Mouse (Mus musculus) olfactory bulb, adult 2 months (tissue): ENCODE results near the gene Nprl3. TPM values are rescaled to one million over a fixed set of nuclear protein-coding genes. Genes with fewer than 3 reads are reported as not detected.

ENCODE experiments used
- H3K27ac ChIP-seq: fragments of 200-500 bp; 2 replicates; pipeline ENCODE4 v1.5.1; 2012; ENCODE audit warnings: low read depth, low read length; ENCODE audit not compliant: insufficient read depth
- H3K4me1 ChIP-seq: fragments of 200-500 bp; 2 replicates; pipeline ENCODE4 v1.6.1; 2012; ENCODE audit warnings: low read length; ENCODE audit not compliant: control insufficient read depth, insufficient read depth
- H3K4me3 ChIP-seq: fragments of 200-500 bp; 2 replicates; pipeline ENCODE4 v1.5.1; 2012; ENCODE audit warnings: mild to moderate bottlenecking, low read depth, low read length, moderate library complexity; ENCODE audit not compliant: insufficient read depth
- CTCF ChIP-seq: fragments of 200-500 bp; IDR thresholded peaks from 2 replicates; pipeline ENCODE4 v1.5.1; 2012; ENCODE audit warnings: low read depth, mild to moderate bottlenecking, low read length, moderate library complexity; ENCODE audit not compliant: insufficient read depth
- POLR2A ChIP-seq: fragments of 200-500 bp; IDR thresholded peaks from 2 replicates; pipeline ENCODE4 v1.6.1; 2012; ENCODE audit warnings: mild to moderate bottlenecking, low read depth, low read length, moderate library complexity; ENCODE audit not compliant: insufficient read depth
- WGBS: fragments of 180-500 bp; shearing (Covaris S2); methylation state at CpG from one replicate; pipeline ENCODE4 v1.1.7; 2018; 5-methylcytosine and 5-hydroxymethylcytosine counted together
- polyA plus RNA-seq: library from polyadenylated mRNA; stranded (reverse); fragments of >200 nt; gene quantifications from 2 replicates; pipeline ENCODE4 v1.2.4, GENCODE M21; 2012; ENCODE audit warnings: low replicate concordance; ENCODE audit not compliant: missing spikeins, insufficient read depth, insufficient read length

The Nprl3 gene
- polyA plus RNA-seq, 1 experiment, result not detected

GRCm38 (mm10) chr11:32256566-32256965, 10.9 kb downstream of the Nprl3 start:
- WGBS, result 96% methylated on average over 3 of the region's 3 CpGs
- no peaks in the 10 kb centered on the region for H3K4me1 ChIP-seq
- no peak overlapping the region for H3K27ac ChIP-seq
- no peak for TF ChIP-seq POLR2A
- TF ChIP-seq CTCF, result no peak
- no peak overlapping the region for H3K4me3 ChIP-seq

- WGBS, result 97% methylated on average over 1 of the region's 1 CpGs
- Histone ChIP-seq H3K4me3 (no peak overlapping the region), H3K4me1 (no peaks in the 10 kb centered on the region; the same call in 1 of the 2 replicates), H3K27ac (no peak overlapping the region)
- TF ChIP-seq POLR2A, result no peak
- no peak for TF ChIP-seq CTCF
These were observed 11.4 kb downstream of the Nprl3 start for GRCm38 (mm10) chr11:32256146-32256545.

- Histone ChIP-seq H3K27ac (no peak overlapping the region), H3K4me3 (no peak overlapping the region), H3K4me1 (no peaks in the 10 kb centered on the region; the same call in 1 of the 2 replicates)
- WGBS, result 97% methylated on average over 1 of the region's 1 CpGs
- TF ChIP-seq CTCF, result no peak
- no peak for TF ChIP-seq POLR2A
These were observed 14.4 kb downstream of the Nprl3 start for GRCm38 (mm10) chr11:32253121-32253520.

- Histone ChIP-seq H3K4me3 (no peak overlapping the region), H3K4me1 (no peaks in the 10 kb centered on the region; the same call in 1 of the 2 replicates), H3K27ac (no peak overlapping the region)
- TF ChIP-seq POLR2A, result no peak
- 68% methylated on average over 8 of the region's 8 CpGs for WGBS
These were observed 16.4 kb downstream of the Nprl3 start for GRCm38 (mm10) chr11:32250880-32251763.

GRCm38 (mm10) chr11:32248350-32248749, 19.2 kb downstream of the Nprl3 start:
- TF ChIP-seq CTCF (no peak), POLR2A (no peak)
- Histone ChIP-seq H3K27ac (no peak overlapping the region), H3K4me1 (peaks cover 7% of the 10 kb centered on the region), H3K4me3 (no peak overlapping the region)
- whole genome bisulfite sequencing, result 84% methylated on average over 3 of the region's 3 CpGs

GRCm38 (mm10) chr11:32247068-32247467, 20.4 kb downstream of the Nprl3 start:
- Histone ChIP-seq H3K4me1 (peaks cover 10% of the 10 kb centered on the region), H3K4me3 (no peak overlapping the region), H3K27ac (no peak overlapping the region)
- TF ChIP-seq CTCF (no peak), POLR2A (no peak)

- Histone ChIP-seq H3K4me3 (no peak overlapping the region), H3K27ac (no peak overlapping the region), H3K4me1 (peaks cover 10% of the 10 kb centered on the region)
- WGBS, result 87% methylated on average over 6 of the region's 6 CpGs
- no peak for TF ChIP-seq CTCF
- TF ChIP-seq POLR2A, result no peak
These were observed 21.9 kb downstream of the Nprl3 start for GRCm38 (mm10) chr11:32245614-32246013.

- TF ChIP-seq CTCF, result no peak
- no peak for TF ChIP-seq POLR2A
- Histone ChIP-seq H3K4me1 (peaks cover 10% of the 10 kb centered on the region), H3K4me3 (no peak overlapping the region), H3K27ac (no peak overlapping the region)
- 73% methylated on average over 1 of the region's 1 CpGs for WGBS
These were observed 22.9 kb downstream of the Nprl3 start for GRCm38 (mm10) chr11:32244617-32245016.

- peaks cover 10% of the 10 kb centered on the region for H3K4me1 ChIP-seq
- H3K4me3 ChIP-seq, result no peak overlapping the region
- H3K27ac ChIP-seq, result 0 out of 2 replicates have a peak overlapping the region, but pooled peaks have one; percentile 12
- WGBS, result 32% methylated on average over 3 of the region's 3 CpGs
- no peak for TF ChIP-seq POLR2A
- TF ChIP-seq CTCF, result no peak
These were observed 23.4 kb downstream of the Nprl3 start for GRCm38 (mm10) chr11:32244064-32244463.
